Mouse (Mus musculus): ENCODE measurements around the gene Wfdc9.

- TF ChIP-seq CHD2 (IDR thresholded peaks at IDR 0.05; ENCODE audit: low read depth, low read length) (no peak), HCFC1 (IDR thresholded peaks at IDR 0.05; ENCODE audit: borderline replicate concordance, insufficient read depth, low read length) (no peak), MAFK (IDR thresholded peaks at IDR 0.05; ENCODE audit: insufficient read depth, low read depth, low read length) (no peak), ZNF384 (IDR thresholded peaks at IDR 0.05; ENCODE audit: low read depth, low read length) (no peak)
Measured at GRCm38 (mm10) chr2:164608781-164609180, 47.6 kb downstream of the Wfdc9 start.

All from ES-E14 (cell line).